Mouse (Mus musculus): ENCODE measurements at regions not wholly inside any gene's neighbourhood (a gene's known extent, or its start where the extent isn't known, plus 50 kb on each side); places are given as distances from the start of the nearest gene placed in this dataset.

DNA sequence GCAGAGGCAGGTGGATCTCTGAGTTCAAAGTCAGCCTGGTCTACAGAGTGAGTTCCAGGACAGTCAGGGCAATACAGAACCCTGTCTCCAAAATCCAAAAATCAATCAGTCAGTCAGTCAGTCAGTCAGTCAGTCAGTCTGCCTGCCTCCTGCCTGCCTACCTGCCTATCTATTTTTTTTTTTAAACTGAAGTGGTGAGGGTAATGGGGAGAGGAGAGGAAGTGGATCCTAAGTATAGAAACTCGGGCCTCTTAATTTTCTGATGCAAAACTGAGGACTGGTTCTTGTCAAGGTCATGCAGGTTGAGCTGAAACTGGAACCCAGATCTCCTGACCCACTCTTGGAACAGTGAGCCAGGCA, 126.9 kb upstream of the Map3k1 start:
- H3K27ac ChIP-seq (ENCODE audit: control insufficient read depth, insufficient read depth, low read depth, low read length): no peak overlapping the region
- H3K4me3 ChIP-seq (ENCODE audit: control insufficient read depth, low read depth, low read length): no peak overlapping the region
- no peaks in the 10 kb centered on the region for H3K27me3 ChIP-seq (ENCODE audit: control insufficient read depth, insufficient read depth, low read length)
- H3K4me1 ChIP-seq (ENCODE audit: control insufficient read depth, insufficient read depth, low read length): peaks cover 2% of the 10 kb centered on the region; the same call in 1 of the 2 replicates
- no peak for TF ChIP-seq POLR2A (IDR thresholded peaks at IDR 0.05; ENCODE audit: control insufficient read depth, low read depth, low read length)
- no peak for TF ChIP-seq CTCF (IDR thresholded peaks at IDR 0.05; ENCODE audit: control insufficient read depth, insufficient read depth, insufficient replicate concordance, low read depth, low read length)
- H3K36me3 ChIP-seq (ENCODE audit: control insufficient read depth, insufficient read depth, low read length): no peaks in the 10 kb centered on the region

GRCm38 (mm10) chr13:111936081-111936857, 127.5 kb upstream of the Map3k1 start:
- Histone ChIP-seq H3K36me3 (ENCODE audit: control insufficient read depth, insufficient read depth, low read length) (no peaks in the 10 kb centered on the region), H3K27me3 (ENCODE audit: control insufficient read depth, insufficient read depth, low read length) (no peaks in the 10 kb centered on the region), H3K27ac (ENCODE audit: control insufficient read depth, insufficient read depth, low read depth, low read length) (no peak overlapping the region; the same call in 1 of the 2 replicates), H3K4me1 (ENCODE audit: control insufficient read depth, insufficient read depth, low read length) (peaks cover 2% of the 10 kb centered on the region; the same call in 1 of the 2 replicates), H3K4me3 (ENCODE audit: control insufficient read depth, low read depth, low read length) (no peak overlapping the region)
- TF ChIP-seq POLR2A (IDR thresholded peaks at IDR 0.05; ENCODE audit: control insufficient read depth, low read depth, low read length) (no peak), CTCF (IDR thresholded peaks at IDR 0.05; ENCODE audit: control insufficient read depth, insufficient read depth, insufficient replicate concordance, low read depth, low read length) (no peak)

GRCm38 (mm10) chr13:111936983-111937382, 128.2 kb upstream of the Map3k1 start:
- Histone ChIP-seq H3K4me1 (ENCODE audit: control insufficient read depth, insufficient read depth, low read length) (peaks cover 2% of the 10 kb centered on the region; the same call in 1 of the 2 replicates), H3K27me3 (ENCODE audit: control insufficient read depth, insufficient read depth, low read length) (no peaks in the 10 kb centered on the region), H3K4me3 (ENCODE audit: control insufficient read depth, low read depth, low read length) (no peak overlapping the region), H3K27ac (ENCODE audit: control insufficient read depth, insufficient read depth, low read depth, low read length) (no peak overlapping the region), H3K36me3 (ENCODE audit: control insufficient read depth, insufficient read depth, low read length) (no peaks in the 10 kb centered on the region)
- TF ChIP-seq POLR2A (IDR thresholded peaks at IDR 0.05; ENCODE audit: control insufficient read depth, low read depth, low read length) (no peak), CTCF (IDR thresholded peaks at IDR 0.05; ENCODE audit: control insufficient read depth, insufficient read depth, insufficient replicate concordance, low read depth, low read length) (no peak)

DNA sequence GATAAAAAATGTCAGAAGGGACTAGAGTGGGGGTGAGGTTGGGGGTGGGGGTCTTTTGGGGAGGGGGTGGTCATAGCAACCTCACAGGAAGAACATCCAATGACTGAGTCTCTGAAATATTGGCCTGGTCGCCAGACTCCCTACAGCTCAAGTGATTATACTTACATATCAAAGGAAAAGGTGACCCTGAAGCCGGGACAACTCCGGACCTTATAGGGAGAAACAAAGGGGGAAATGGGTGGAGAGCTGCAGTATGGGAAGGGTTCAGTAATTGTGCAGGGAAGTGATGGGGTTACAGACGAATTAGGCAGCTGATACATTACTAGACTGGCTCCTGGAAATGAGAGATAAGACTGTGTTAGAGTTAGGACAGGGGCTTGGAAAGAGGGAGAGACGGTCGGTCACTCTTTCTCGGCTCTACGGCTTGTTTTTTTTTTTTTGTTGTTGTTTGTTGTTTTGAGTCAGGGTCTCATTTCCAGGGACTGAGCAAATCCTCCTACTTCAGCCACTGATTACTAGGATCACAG, 130.2 kb upstream of the Map3k1 start:
- H3K4me3 ChIP-seq (ENCODE audit: control insufficient read depth, low read depth, low read length): no peak overlapping the region
- H3K27me3 ChIP-seq (ENCODE audit: control insufficient read depth, insufficient read depth, low read length): no peaks in the 10 kb centered on the region
- H3K36me3 ChIP-seq (ENCODE audit: control insufficient read depth, insufficient read depth, low read length): no peaks in the 10 kb centered on the region
- no peak for TF ChIP-seq POLR2A (IDR thresholded peaks at IDR 0.05; ENCODE audit: control insufficient read depth, low read depth, low read length)
- no peak for TF ChIP-seq CTCF (IDR thresholded peaks at IDR 0.05; ENCODE audit: control insufficient read depth, insufficient read depth, insufficient replicate concordance, low read depth, low read length)
- peaks cover 7% of the 10 kb centered on the region for H3K4me1 ChIP-seq (ENCODE audit: control insufficient read depth, insufficient read depth, low read length)
- H3K27ac ChIP-seq (ENCODE audit: control insufficient read depth, insufficient read depth, low read depth, low read length): no peak overlapping the region

GRCm38 (mm10) chr13:111939534-111940115, 130.8 kb upstream of the Map3k1 start:
- no peaks in the 10 kb centered on the region for H3K36me3 ChIP-seq (ENCODE audit: control insufficient read depth, insufficient read depth, low read length)
- TF ChIP-seq POLR2A (IDR thresholded peaks at IDR 0.05; ENCODE audit: control insufficient read depth, low read depth, low read length) (no peak), CTCF (IDR thresholded peaks at IDR 0.05; ENCODE audit: control insufficient read depth, insufficient read depth, insufficient replicate concordance, low read depth, low read length) (no peak)
- no peak overlapping the region for H3K4me3 ChIP-seq (ENCODE audit: control insufficient read depth, low read depth, low read length)
- no peak overlapping the region for H3K27ac ChIP-seq (ENCODE audit: control insufficient read depth, insufficient read depth, low read depth, low read length)
- peaks cover 8% of the 10 kb centered on the region for H3K4me1 ChIP-seq (ENCODE audit: control insufficient read depth, insufficient read depth, low read length)
- no peaks in the 10 kb centered on the region for H3K27me3 ChIP-seq (ENCODE audit: control insufficient read depth, insufficient read depth, low read length)

- TF ChIP-seq POLR2A (IDR thresholded peaks at IDR 0.05; ENCODE audit: control insufficient read depth, low read depth, low read length): no peak
- TF ChIP-seq CTCF (IDR thresholded peaks at IDR 0.05; ENCODE audit: control insufficient read depth, insufficient read depth, insufficient replicate concordance, low read depth, low read length): no peak
- Histone ChIP-seq H3K4me1 (ENCODE audit: control insufficient read depth, insufficient read depth, low read length) (peaks cover 8% of the 10 kb centered on the region), H3K27ac (ENCODE audit: control insufficient read depth, insufficient read depth, low read depth, low read length) (no peak overlapping the region), H3K36me3 (ENCODE audit: control insufficient read depth, insufficient read depth, low read length) (no peaks in the 10 kb centered on the region), H3K4me3 (ENCODE audit: control insufficient read depth, low read depth, low read length) (no peak overlapping the region), H3K27me3 (ENCODE audit: control insufficient read depth, insufficient read depth, low read length) (no peaks in the 10 kb centered on the region)
These were observed 131.5 kb upstream of the Map3k1 start for GRCm38 (mm10) chr13:111940275-111940674.

DNA sequence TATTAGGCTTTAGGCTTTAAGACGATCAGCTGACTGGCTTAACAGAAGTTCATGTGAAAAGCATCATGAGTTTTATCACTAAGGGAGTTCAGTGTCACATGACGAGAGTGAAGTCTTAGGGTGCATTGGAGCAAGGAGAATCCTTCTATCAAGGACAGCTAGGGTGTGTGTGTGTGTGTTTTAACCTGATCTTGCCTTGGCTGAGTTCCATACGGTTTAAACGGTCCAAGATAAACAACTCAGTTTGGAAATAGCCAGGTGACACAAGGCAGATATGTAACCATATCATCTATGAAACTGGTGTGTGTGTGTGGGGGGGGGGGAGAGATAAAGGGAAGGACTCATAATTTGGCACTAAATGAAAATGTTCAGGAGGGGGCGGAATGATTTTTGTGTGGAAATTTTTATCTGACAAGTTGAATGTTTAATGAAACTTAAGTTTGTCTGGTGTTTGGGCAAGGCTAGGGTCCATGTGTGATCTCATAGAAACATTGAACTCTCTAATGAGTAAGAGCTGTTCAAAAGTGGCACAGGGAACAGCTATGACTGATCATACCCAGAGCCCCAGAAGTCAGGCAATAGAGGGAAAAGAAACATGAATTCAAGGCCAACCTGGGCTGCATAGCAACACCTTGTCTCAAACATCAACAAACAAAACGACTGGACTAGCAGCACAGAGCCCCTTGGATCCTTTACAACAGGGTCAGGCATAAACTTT, 132.2 kb upstream of the Map3k1 start:
- Histone ChIP-seq H3K36me3 (ENCODE audit: control insufficient read depth, insufficient read depth, low read length) (no peaks in the 10 kb centered on the region), H3K4me1 (ENCODE audit: control insufficient read depth, insufficient read depth, low read length) (peaks cover 8% of the 10 kb centered on the region), H3K4me3 (ENCODE audit: control insufficient read depth, low read depth, low read length) (no peak overlapping the region), H3K27me3 (ENCODE audit: control insufficient read depth, insufficient read depth, low read length) (no peaks in the 10 kb centered on the region), H3K27ac (ENCODE audit: control insufficient read depth, insufficient read depth, low read depth, low read length) (no peak overlapping the region)
- TF ChIP-seq POLR2A (IDR thresholded peaks at IDR 0.05; ENCODE audit: control insufficient read depth, low read depth, low read length): no peak
- TF ChIP-seq CTCF (IDR thresholded peaks at IDR 0.05; ENCODE audit: control insufficient read depth, insufficient read depth, insufficient replicate concordance, low read depth, low read length): no peak
